Mouse (Mus musculus): Measurements from ENCODE around the gene Cfap54.

Gene Cfap54

DNA sequence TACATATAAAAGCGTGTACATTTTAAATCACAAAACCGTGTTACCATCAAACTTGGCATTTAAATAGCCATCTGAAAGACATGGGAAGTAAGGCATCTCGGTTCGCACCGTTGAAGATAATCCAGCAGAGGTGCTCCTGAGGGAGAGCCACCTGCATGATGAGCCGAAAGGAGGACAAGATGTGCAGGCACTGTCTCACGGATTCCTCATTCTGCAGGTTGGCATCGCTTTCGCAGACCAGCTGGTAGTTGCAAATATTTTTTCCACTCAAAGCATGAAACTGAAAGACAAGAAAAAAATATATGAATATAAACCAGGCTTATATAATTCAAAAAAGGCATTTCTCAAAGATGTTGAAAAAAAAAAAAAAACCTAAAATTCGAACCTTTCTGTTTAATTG is 16.4 kb downstream of the Cfap54 start:
- in situ Hi-C loops (cut with MboI, MseI): loop anchor here (5.0 to 25.0 kb wide), 2 partner anchors 197 to 477 kb away; partner anchors contain the start of genes Amdhd1 and Ccdc38

- in situ Hi-C loops (cut with MboI, MseI): loop anchor here (5.0 to 25.0 kb wide), 2 partner anchors 199 to 479 kb away; partner anchors contain the start of genes Amdhd1 and Ccdc38
Measured at GRCm38 (mm10) chr10:93063576-93063975, 17.8 kb downstream of the Cfap54 start.

DNA sequence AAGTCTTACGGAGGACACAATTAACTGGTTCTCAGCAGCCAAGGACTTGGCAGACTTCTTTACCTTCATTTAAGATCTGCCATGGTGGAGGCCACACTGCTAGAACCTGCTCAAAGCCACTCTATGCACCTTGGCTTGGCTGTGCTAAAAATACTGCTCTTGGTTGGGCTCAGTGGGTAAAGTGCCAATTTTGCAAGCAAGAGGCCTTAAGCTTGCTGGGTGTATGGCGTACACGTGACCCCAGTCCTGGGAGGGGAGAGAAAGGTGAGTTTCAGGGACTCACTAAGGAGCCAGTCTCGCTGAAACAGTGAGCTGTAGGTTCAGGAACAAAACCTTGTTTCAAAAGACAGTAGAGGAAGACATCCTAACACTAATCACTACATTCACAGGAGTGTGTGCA is 19.0 kb downstream of the Cfap54 start:
- in situ Hi-C loops (cut with MboI, MseI): loop anchor here (5.0 to 25.0 kb wide), 2 partner anchors 200 to 480 kb away; partner anchors contain the start of genes Amdhd1 and Ccdc38

DNA sequence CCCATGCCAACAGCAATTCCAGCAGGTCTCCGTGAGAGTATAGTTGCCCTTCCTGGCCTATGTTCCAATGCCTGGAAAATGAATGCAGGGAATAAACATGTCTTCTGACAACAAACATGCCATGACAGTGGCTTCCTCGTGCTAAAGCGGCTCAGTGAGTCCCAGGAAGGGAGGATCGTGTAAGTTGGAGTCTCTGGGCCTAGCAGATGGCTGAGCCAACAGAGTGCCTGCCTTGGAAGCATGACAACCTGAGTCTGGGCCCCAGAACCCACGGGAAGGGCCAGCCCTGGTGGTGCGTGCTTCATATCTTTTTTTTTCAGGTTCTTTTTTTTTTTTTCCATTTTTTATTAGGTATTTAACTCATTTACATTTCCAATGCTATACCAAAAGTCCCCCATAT is 27.6 kb downstream of the Cfap54 start:
- in situ Hi-C loops (cut with MboI, MseI): loop anchor here (5.0 to 25.0 kb wide), 2 partner anchors 208 to 378 kb away; no protein-coding TSS in a partner anchor

DNA sequence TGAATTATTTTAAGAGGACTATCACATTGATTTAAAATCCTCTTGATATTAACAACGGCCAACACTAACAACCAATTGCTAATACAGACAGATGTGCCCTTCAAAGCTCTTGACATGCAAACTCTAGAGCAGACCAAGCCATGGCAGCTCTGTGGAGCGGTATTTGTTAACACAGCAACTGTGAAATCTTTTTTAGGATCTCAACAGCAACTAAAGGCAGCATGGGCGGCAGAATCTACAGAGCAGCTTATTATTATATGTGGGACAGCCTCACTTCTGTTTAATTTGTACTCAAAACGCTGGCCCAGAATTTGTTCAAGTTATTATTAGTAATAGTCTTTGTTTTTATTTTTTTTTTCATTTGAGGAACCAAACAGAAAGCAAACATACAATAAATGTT is 28.1 kb downstream of the Cfap54 start:
- in situ Hi-C loops (cut with MboI, MseI): loop anchor here (5.0 to 25.0 kb wide), 2 partner anchors 209 to 379 kb away; no protein-coding TSS in a partner anchor

DNA sequence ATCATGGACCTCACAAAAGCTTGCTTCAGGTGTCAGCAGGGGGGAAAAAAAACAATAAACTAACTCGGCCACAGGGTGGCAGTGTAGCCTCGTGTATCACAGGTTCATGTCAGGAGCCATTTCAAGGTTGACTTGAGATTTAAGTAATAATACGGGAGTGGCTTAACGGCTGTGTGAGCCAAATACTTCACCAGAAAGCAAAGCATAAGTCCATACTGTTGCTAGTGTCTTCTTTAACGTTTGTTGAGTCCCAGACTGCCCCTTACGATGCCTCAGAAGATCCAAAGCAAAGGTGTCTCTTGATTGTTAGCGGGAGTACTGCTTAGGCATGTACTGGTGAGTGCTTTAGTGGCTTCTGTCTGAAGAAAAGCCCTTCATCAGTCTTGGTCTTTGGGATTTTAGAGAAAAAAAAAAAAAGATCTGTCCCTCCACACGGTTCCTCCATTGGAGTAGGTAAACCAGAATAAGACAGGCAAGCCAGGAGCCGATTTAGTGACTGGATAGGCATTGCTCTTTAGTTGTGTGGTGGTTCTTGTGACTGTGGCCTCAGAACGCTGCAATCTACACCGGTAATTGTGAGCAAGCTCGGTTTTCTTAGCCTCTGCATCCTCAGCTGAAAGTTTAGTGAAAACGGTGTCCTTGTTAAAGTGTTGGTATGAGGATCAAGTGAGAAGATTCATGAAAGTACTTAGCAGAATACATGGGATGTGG is 30.2 kb downstream of the Cfap54 start:
- in situ Hi-C loops (cut with MboI, MseI): loop anchor here (5.0 to 25.0 kb wide), 2 partner anchors 211 to 381 kb away; no protein-coding TSS in a partner anchor

DNA sequence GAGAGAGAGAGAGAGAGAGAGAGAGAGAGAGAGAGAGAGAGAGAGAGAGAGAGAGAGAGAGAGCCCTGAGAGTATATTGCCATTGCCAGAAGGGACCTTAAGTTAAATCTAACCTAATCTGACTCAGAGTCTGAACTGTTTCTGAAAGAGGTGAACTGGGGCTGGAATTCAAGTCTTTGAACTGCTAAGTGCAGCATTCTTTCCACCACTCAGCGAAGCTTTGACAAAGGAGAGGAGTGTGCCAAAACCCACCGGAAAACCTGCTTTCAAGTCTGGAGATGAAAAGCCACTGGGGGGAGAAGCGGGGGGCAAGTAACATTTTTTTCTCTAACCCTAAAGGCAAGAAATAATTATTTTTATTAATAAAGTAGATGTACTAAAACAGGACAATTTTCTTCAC is 30.8 kb downstream of the Cfap54 start:
- in situ Hi-C loops (cut with MboI, MseI): loop anchor here (5.0 to 25.0 kb wide), 2 partner anchors 212 to 382 kb away; no protein-coding TSS in a partner anchor

- in situ Hi-C loops (cut with MboI, MseI): no loop called here
Measured at GRCm38 (mm10) chr10:93043195-93043594, 38.2 kb downstream of the Cfap54 start.

DNA sequence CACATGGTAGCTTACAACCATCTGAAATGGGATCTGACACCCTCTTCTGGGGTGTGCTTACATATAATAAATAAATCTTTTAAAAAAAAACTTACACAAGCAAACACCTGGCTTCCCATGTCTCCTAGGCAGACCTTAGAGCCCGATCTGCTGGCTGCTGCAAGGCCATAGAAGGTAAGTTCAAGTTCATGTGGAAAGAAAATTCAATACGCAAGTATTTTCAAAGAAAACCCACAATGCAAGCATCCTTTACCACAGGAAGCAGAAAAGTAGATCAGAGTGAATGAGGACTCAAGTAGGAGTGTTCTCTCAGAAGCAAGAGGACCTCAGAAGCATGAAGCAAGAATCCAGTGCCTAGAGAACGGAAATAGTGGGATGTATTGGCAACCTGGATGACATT is 39.6 kb downstream of the Cfap54 start:
- in situ Hi-C loops (cut with MboI, MseI): no loop called here

GRCm38 (mm10) chr10:93041392-93041791 is 40.0 kb downstream of the Cfap54 start:
- in situ Hi-C loops (cut with MboI, MseI): no loop called here

DNA sequence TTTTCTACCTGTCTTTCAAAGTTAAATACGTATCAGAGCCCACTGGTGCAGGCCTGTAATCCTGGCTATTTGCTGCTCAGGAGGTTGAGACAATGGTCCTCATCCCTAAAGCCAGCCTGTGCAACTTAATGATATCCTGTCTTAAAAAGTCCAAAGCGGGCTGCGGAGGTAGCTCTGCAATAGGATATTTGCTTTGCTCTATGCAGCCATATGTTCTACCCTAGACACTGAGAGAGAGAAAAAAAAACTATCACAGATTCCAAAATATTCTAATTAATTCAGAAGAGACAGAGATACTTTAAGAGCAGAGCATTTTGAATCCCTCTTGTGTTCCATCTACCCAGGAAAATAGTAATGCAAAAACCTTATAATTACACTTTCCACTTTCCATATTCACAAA is 44.9 kb downstream of the Cfap54 start:
- in situ Hi-C loops (cut with MboI, MseI): no loop called here

GRCm38 (mm10) chr10:93035489-93035888 is 45.9 kb downstream of the Cfap54 start:
- in situ Hi-C loops (cut with MboI, MseI): no loop called here

DNA sequence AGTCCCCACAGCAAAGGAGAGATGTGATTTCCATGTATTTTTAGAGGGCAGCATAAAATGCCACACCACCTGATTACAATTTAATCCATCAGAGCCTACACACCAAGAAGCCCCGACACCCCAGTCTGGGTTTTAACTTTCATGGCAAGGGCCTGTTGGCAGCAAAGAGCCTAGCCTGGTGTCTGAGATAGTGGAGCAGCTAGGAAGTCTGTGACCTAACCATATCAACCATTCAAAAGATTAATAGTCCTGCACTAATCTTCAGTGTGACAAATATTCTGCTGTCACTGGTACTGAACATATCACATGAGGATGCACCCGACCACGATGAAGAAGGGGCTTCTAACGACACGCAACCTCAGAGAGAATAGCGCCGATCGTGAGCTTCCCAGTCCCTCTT is 58.1 kb downstream of the Cfap54 start:
- in situ Hi-C loops (cut with MboI, MseI): loop anchor here (10.0 kb wide), 1 partner anchor 288 kb away; no protein-coding TSS in a partner anchor

- in situ Hi-C loops (cut with MboI, MseI): loop anchor here (5.0 kb wide), 1 partner anchor 1722 kb away; no protein-coding TSS in a partner anchor
Measured at GRCm38 (mm10) chr10:93014059-93014795, 67.2 kb downstream of the Cfap54 start.

- in situ Hi-C loops (cut with MboI, MseI): loop anchor here (5.0 kb wide), 1 partner anchor 1719 kb away; no protein-coding TSS in a partner anchor
Measured at GRCm38 (mm10) chr10:93011085-93011484, 70.3 kb downstream of the Cfap54 start.

GRCm38 (mm10) chr10:93006970-93007369 is 74.4 kb downstream of the Cfap54 start:
- in situ Hi-C loops (cut with MboI, MseI): loop anchor here (10.0 kb wide), 1 partner anchor 702 kb away; no protein-coding TSS in a partner anchor

DNA sequence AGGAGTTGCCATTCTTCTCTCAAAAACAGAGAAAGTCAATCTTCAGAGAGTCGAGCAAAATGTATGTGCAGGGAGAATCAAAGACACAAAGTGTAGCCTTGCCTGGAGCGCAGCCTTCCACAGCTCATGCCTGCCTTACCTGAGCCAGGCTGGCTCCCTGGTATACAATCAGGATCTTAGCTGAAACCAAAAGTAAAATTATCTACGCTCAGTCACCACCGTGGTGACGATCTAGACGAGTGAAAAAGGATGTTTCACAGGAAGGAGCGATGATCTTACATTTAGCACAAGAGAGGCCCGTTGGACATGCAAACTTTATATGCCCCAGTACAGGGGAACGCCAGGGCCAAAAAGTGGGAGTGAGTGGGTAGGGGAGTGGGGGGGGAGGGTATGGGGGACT is 75.0 kb downstream of the Cfap54 start:
- in situ Hi-C loops (cut with MboI, MseI): loop anchor here (10.0 kb wide), 1 partner anchor 702 kb away; no protein-coding TSS in a partner anchor

- in situ Hi-C loops (cut with MboI, MseI): loop anchor here (10.0 kb wide), 1 partner anchor 1254 kb away; no protein-coding TSS in a partner anchor
Measured at GRCm38 (mm10) chr10:92998536-92998935, 82.9 kb downstream of the Cfap54 start.

GRCm38 (mm10) chr10:92995186-92995585 is 86.2 kb downstream of the Cfap54 start:
- in situ Hi-C loops (cut with MboI, MseI): loop anchor here (10.0 kb wide), 1 partner anchor 1250 kb away; no protein-coding TSS in a partner anchor

DNA sequence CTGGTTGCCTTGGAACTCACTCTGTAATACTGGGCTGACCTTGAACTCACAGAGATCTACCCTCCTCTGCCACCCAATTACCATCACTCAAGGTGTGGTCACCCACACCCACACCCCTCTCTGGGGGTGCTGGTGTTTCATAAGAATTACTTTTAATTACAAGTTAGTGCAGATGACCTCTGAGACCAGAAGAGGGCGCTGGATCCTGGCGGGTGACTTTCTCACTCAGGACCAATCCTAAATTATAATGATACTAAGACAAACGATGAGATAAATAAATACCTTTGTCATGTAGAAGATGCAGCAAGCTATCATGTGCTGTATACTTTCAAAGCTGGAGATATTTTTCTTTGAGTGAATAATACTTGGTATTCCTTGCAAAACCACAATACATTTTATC is 87.1 kb downstream of the Cfap54 start:
- in situ Hi-C loops (cut with MboI, MseI): loop anchor here (10.0 kb wide), 1 partner anchor 1250 kb away; no protein-coding TSS in a partner anchor

GRCm38 (mm10) chr10:92992526-92992925 is 88.9 kb downstream of the Cfap54 start:
- in situ Hi-C loops (cut with MboI, MseI): loop anchor here (10.0 kb wide), 1 partner anchor 1248 kb away; no protein-coding TSS in a partner anchor

DNA sequence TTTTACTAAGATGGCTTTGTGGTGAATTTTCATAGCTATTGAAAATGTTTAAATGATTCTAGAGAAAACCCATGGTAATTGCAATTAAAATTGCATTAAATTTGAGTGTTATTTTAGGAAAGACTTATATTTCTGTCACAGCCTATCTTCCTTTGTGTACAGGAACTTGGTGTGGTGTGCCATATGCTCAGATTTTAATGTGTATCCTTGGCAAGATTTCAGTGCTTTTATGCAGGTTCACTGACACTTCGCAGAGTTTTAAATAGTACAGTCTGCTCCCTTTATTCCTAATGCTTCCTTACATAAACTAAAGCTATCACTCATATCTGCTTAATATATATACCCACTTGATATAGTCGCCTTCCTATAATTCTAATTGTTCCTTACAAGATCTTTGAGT is 90.8 kb downstream of the Cfap54 start:
- in situ Hi-C loops (cut with MboI, MseI): loop anchor here (10.0 kb wide), 1 partner anchor 1246 kb away; no protein-coding TSS in a partner anchor

Data from regulatory T cell (primary cell).